Mouse (Mus musculus): ENCODE measurements at regions not wholly inside any gene's neighbourhood (a gene's known extent, or its start where the extent isn't known, plus 50 kb on each side); places are given as distances from the start of the nearest gene placed in this dataset.

- Histone ChIP-seq H3K4me1 (ENCODE audit: control insufficient read depth, insufficient read depth, low read length) (no peaks in the 10 kb centered on the region), H3K27ac (ENCODE audit: insufficient read depth, low read length) (no peak overlapping the region), H3K4me3 (ENCODE audit: insufficient read depth, low read length) (no peak overlapping the region)
- TF ChIP-seq CTCF (IDR thresholded peaks at IDR 0.05; ENCODE audit: extremely low read depth, insufficient read depth, low read length) (no peak), POLR2A (IDR thresholded peaks at IDR 0.05; ENCODE audit: extremely low read depth, insufficient read depth, low read length) (no peak)
Observed at GRCm38 (mm10) chr11:7289242-7289938, 75.7 kb upstream of the Igfbp3 start.

- TF ChIP-seq POLR2A (IDR thresholded peaks at IDR 0.05; ENCODE audit: extremely low read depth, insufficient read depth, low read length) (no peak), CTCF (IDR thresholded peaks at IDR 0.05; ENCODE audit: extremely low read depth, insufficient read depth, low read length) (no peak)
- Histone ChIP-seq H3K27ac (ENCODE audit: insufficient read depth, low read length) (no peak overlapping the region), H3K4me1 (ENCODE audit: control insufficient read depth, insufficient read depth, low read length) (no peaks in the 10 kb centered on the region), H3K4me3 (ENCODE audit: insufficient read depth, low read length) (no peak overlapping the region)
Observed at GRCm38 (mm10) chr11:7284836-7285490, 71.2 kb upstream of the Igfbp3 start.

- Histone ChIP-seq H3K4me1 (ENCODE audit: control insufficient read depth, insufficient read depth, low read length) (no peaks in the 10 kb centered on the region), H3K27ac (ENCODE audit: insufficient read depth, low read length) (no peak overlapping the region), H3K4me3 (ENCODE audit: insufficient read depth, low read length) (no peak overlapping the region)
- TF ChIP-seq POLR2A (IDR thresholded peaks at IDR 0.05; ENCODE audit: extremely low read depth, insufficient read depth, low read length) (no peak), CTCF (IDR thresholded peaks at IDR 0.05; ENCODE audit: extremely low read depth, insufficient read depth, low read length) (no peak)
Observed at GRCm38 (mm10) chr11:7282981-7283380, 69.3 kb upstream of the Igfbp3 start.

- no peak for TF ChIP-seq CTCF (IDR thresholded peaks at IDR 0.05; ENCODE audit: extremely low read depth, insufficient read depth, low read length)
- no peak for TF ChIP-seq POLR2A (IDR thresholded peaks at IDR 0.05; ENCODE audit: extremely low read depth, insufficient read depth, low read length)
Observed at GRCm38 (mm10) chr11:7282188-7282587, 68.5 kb upstream of the Igfbp3 start.

GRCm38 (mm10) chr11:7281656-7282055, 67.9 kb upstream of the Igfbp3 start:
- TF ChIP-seq CTCF (IDR thresholded peaks at IDR 0.05; ENCODE audit: extremely low read depth, insufficient read depth, low read length) (no peak), POLR2A (IDR thresholded peaks at IDR 0.05; ENCODE audit: extremely low read depth, insufficient read depth, low read length) (no peak)
- Histone ChIP-seq H3K27ac (ENCODE audit: insufficient read depth, low read length) (no peak overlapping the region), H3K4me3 (ENCODE audit: insufficient read depth, low read length) (no peak overlapping the region), H3K4me1 (ENCODE audit: control insufficient read depth, insufficient read depth, low read length) (no peaks in the 10 kb centered on the region)

More at GRCm38 (mm10) chr11:7282188-7282587, 68.5 kb upstream of the Igfbp3 start:
- no peak overlapping the region for H3K4me3 ChIP-seq (ENCODE audit: insufficient read depth, low read length)
- H3K27ac ChIP-seq (ENCODE audit: insufficient read depth, low read length) = no peak overlapping the region
- no peaks in the 10 kb centered on the region for H3K4me1 ChIP-seq (ENCODE audit: control insufficient read depth, insufficient read depth, low read length)

- Histone ChIP-seq H3K4me3 (ENCODE audit: insufficient read depth, low read length) (no peak overlapping the region), H3K27ac (ENCODE audit: insufficient read depth, low read length) (no peak overlapping the region), H3K4me1 (ENCODE audit: control insufficient read depth, insufficient read depth, low read length) (no peaks in the 10 kb centered on the region)
- TF ChIP-seq POLR2A (IDR thresholded peaks at IDR 0.05; ENCODE audit: extremely low read depth, insufficient read depth, low read length) (no peak), CTCF (IDR thresholded peaks at IDR 0.05; ENCODE audit: extremely low read depth, insufficient read depth, low read length) (no peak)
Observed at GRCm38 (mm10) chr11:7279891-7280290, 66.2 kb upstream of the Igfbp3 start.

GRCm38 (mm10) chr11:7272543-7272942, 58.8 kb upstream of the Igfbp3 start:
- H3K27ac ChIP-seq (ENCODE audit: insufficient read depth, low read length) = no peak overlapping the region
- TF ChIP-seq CTCF (IDR thresholded peaks at IDR 0.05; ENCODE audit: extremely low read depth, insufficient read depth, low read length) (no peak), POLR2A (IDR thresholded peaks at IDR 0.05; ENCODE audit: extremely low read depth, insufficient read depth, low read length) (no peak)
- no peak overlapping the region for H3K4me3 ChIP-seq (ENCODE audit: insufficient read depth, low read length)
- no peaks in the 10 kb centered on the region for H3K4me1 ChIP-seq (ENCODE audit: control insufficient read depth, insufficient read depth, low read length)

GRCm38 (mm10) chr11:7270916-7271315, 57.2 kb upstream of the Igfbp3 start:
- no peaks in the 10 kb centered on the region for H3K4me1 ChIP-seq (ENCODE audit: control insufficient read depth, insufficient read depth, low read length)
- H3K27ac ChIP-seq (ENCODE audit: insufficient read depth, low read length) = no peak overlapping the region
- H3K4me3 ChIP-seq (ENCODE audit: insufficient read depth, low read length) = no peak overlapping the region
- TF ChIP-seq POLR2A (IDR thresholded peaks at IDR 0.05; ENCODE audit: extremely low read depth, insufficient read depth, low read length) (no peak), CTCF (IDR thresholded peaks at IDR 0.05; ENCODE audit: extremely low read depth, insufficient read depth, low read length) (no peak)

GRCm38 (mm10) chr11:7263971-7264370, 50.2 kb upstream of the Igfbp3 start:
- H3K27ac ChIP-seq (ENCODE audit: insufficient read depth, low read length) = no peak overlapping the region
- H3K4me3 ChIP-seq (ENCODE audit: insufficient read depth, low read length) = no peak overlapping the region
- TF ChIP-seq CTCF (IDR thresholded peaks at IDR 0.05; ENCODE audit: extremely low read depth, insufficient read depth, low read length) (no peak), POLR2A (IDR thresholded peaks at IDR 0.05; ENCODE audit: extremely low read depth, insufficient read depth, low read length) (no peak)
- no peaks in the 10 kb centered on the region for H3K4me1 ChIP-seq (ENCODE audit: control insufficient read depth, insufficient read depth, low read length)

Data from cortical plate, adult 2 months (tissue).